Mouse (Mus musculus) MEL (cell line): ENCODE data around the gene Pde10a.

ENCODE experiments used
- CTCF ChIP-seq, 3 experiments: IDR thresholded peaks in 2 of 3; conservative IDR thresholded peaks in 1 of 3; 2 replicates each; pipeline ENCODE4 v1.5.1; 2011 to 2012; ENCODE audit warnings: low read length in 3 of 3, low read depth in 2 of 3, mild to moderate bottlenecking in 2 of 3, improper control_type of control experiment in 1 of 3, inconsistent platforms in 1 of 3, mixed read lengths in 1 of 3, moderate library complexity in 1 of 3; ENCODE audit not compliant: control insufficient read depth in 1 of 3, insufficient read depth in 1 of 3, poor library complexity in 1 of 3, severe bottlenecking in 1 of 3
- HCFC1 ChIP-seq: IDR thresholded peaks from 2 replicates; pipeline ENCODE4 v1.6.1; 2012; ENCODE audit warnings: low read depth, mild to moderate bottlenecking, inconsistent platforms, low read length, improper control_type of control experiment, moderate library complexity
- MYC ChIP-seq: IDR thresholded peaks from 2 replicates; pipeline ENCODE4 v1.6.1; 2011; ENCODE audit warnings: low read depth, mild to moderate bottlenecking, low read length, improper control_type of control experiment, moderate library complexity
- NELFE ChIP-seq: IDR thresholded peaks from 2 replicates; pipeline ENCODE4 v1.6.1; 2011; ENCODE audit warnings: low read depth, low read length, improper control_type of control experiment
- POLR2A ChIP-seq, 2 experiments: IDR thresholded peaks; 2 replicates each; pipeline ENCODE4 v1.6.1; 2011 to 2012; ENCODE audit warnings: low read length in 2 of 2, mild to moderate bottlenecking in 2 of 2, control low read depth in 1 of 2, improper control_type of control experiment in 1 of 2, low read depth in 1 of 2, moderate library complexity in 1 of 2; ENCODE audit not compliant: control insufficient read depth in 1 of 2, insufficient read depth in 1 of 2, poor library complexity in 1 of 2
- ZNF384 ChIP-seq: IDR thresholded peaks from 2 replicates; pipeline ENCODE4 v1.6.1; 2012; ENCODE audit warnings: low read depth, mild to moderate bottlenecking, inconsistent platforms, low read length, improper control_type of control experiment

DNA sequence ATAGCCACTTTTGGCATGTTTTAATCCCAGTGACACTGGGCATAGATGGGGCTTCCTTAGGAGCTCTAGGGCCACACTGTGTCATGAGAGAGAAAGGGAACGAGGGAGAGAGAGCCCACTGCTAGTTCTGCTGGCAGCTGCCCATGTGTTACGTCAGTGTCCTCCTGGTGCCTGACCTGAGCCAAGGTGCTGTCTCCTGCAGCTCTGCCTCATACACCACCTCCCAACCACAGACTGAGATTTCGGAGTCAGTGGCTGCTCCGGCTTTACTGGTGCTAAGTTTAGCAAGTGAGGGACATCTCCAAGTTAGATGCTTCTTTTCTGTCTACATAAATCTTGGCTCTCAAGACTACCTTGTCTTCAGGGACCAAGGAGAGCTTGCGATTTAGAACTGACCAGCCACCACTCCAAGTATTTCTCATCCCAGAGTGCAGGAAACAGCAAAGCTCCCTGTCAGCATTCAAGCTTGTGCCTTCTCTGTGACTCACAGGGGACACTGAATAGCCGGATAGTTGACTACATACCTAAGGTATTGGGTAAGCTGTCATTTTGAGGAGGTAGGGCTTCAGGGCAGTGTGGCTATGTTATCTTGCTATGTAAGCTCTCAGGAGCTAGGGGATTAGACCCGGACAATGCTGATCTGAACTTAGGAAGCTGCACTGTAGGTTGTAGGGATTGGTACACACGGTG, 27.3 kb downstream of the Pde10a start:
- TF ChIP-seq CTCF (IDR thresholded peaks at IDR 0.05 in 2 of 3, conservative IDR thresholded peaks at IDR 0.05 in 1 of 3; ENCODE audit: control insufficient read depth in 1 of 3, insufficient read depth in 1 of 3, low read depth in 2 of 3, low read length in 3 of 3, poor library complexity in 1 of 3, severe bottlenecking in 1 of 3) (no peak), HCFC1 (no peak), POLR2A (IDR thresholded peaks at IDR 0.05; ENCODE audit: control insufficient read depth in 1 of 2, insufficient read depth in 1 of 2, low read depth in 1 of 2, low read length in 2 of 2, poor library complexity in 1 of 2) (no peak), NELFE (no peak), MYC (no peak), ZNF384 (no peak)
